Mouse (Mus musculus) Patski (cell line): ENCODE measurements around the gene Tdrd9. TPM values are rescaled to one million over a fixed set of nuclear protein-coding genes. Genes with fewer than 3 reads are reported as not detected.

Source experiments
- ATAC-seq: fragments of 100-300 bp; one replicate; pipeline ENCODE4 v1.8.0; 2021
- CTCF ChIA-PET: fragments of 350-600 bp; sonication (Branson Sonifier 250); formaldehyde crosslinking; loops from one replicate; lab custom pipeline; 2022; ENCODE audit warnings: inconsistent platforms; lab: Charles Lee
- POLR2A ChIA-PET: fragments of 350-600 bp; sonication (Branson Sonifier 250); formaldehyde crosslinking; loops from one replicate; lab custom pipeline; 2022; ENCODE audit warnings: antibody characterized with exemption, inconsistent platforms; lab: Charles Lee
- DNase-seq: peaks from one replicate; pipeline ENCODE4 v3.0.0-alpha.2; 2011; ENCODE audit warnings: low read depth, low spot score
- H3K27me3 ChIP-seq: fragments of 371-371 bp; one replicate; pipeline ENCODE4 v1.5.1; 2021
- CTCF ChIP-seq: fragments of 100-300 bp; IDR thresholded peaks from one replicate; pipeline ENCODE4 v1.5.1; 2021
- in situ Hi-C: fragments of 300-500 bp; cut with MboI; formaldehyde crosslinking; loops from 3 replicates; pipeline ENCODE4 v1.11.1; 2018; ENCODE audit warnings: low pct_unique_long_range_greater_than_20kb, mixed read lengths
- polyA plus RNA-seq: library from polyadenylated mRNA; unstranded; gene quantifications from one replicate; pipeline ENCODE4 v1.2.3, GENCODE M21; 2021

Tdrd9 gene
- polyA plus RNA-seq, result 0.21 TPM

- in situ Hi-C loops, result no loop called here
- DNase-seq (no peak), ATAC-seq (no peak)
- ChIA-PET POLR2A (no interaction called here), CTCF (interaction anchor here (1.3 kb wide), 1 partner anchor 14 kb away, joined by 3 read pairs; no protein-coding TSS in a partner anchor)
- TF ChIP-seq CTCF, result no peak
- peaks cover 7% of the 10 kb centered on the region for H3K27me3 ChIP-seq
Observed at GRCm38 (mm10) chr12:111971231-111971686, at the start of gene Tdrd9. TSS of gene Tdrd9 (plus strand) at chr12:111971559.

- in situ Hi-C loops, result no loop called here
- DNase-seq, result no peak
- peaks cover 41% of the 10 kb centered on the region for H3K27me3 ChIP-seq
- CTCF ChIA-PET, result interaction anchor here (0.9 kb wide), 1 partner anchor 10 kb away, joined by 3 read pairs; no protein-coding TSS in a partner anchor
- no peak for TF ChIP-seq CTCF
- ATAC-seq, result no peak
- POLR2A ChIA-PET, result no interaction called here
Observed at GRCm38 (mm10) chr12:111923117-111923516, 48.2 kb upstream of the Tdrd9 start.

GRCm38 (mm10) chr12:111927338-111927737, 44.0 kb upstream of the Tdrd9 start:
- ATAC-seq, result no peak
- no peak for TF ChIP-seq CTCF
- peaks cover 33% of the 10 kb centered on the region for H3K27me3 ChIP-seq
- no peak for DNase-seq
- POLR2A ChIA-PET, result no interaction called here
- CTCF ChIA-PET, result no interaction called here
- in situ Hi-C loops, result no loop called here

- ATAC-seq (no peak), DNase-seq (no peak)
- ChIA-PET POLR2A (no interaction called here), CTCF (no interaction called here)
- in situ Hi-C loops, result no loop called here
- H3K27me3 ChIP-seq, result peaks cover 29% of the 10 kb centered on the region
- TF ChIP-seq CTCF, result no peak
Observed at GRCm38 (mm10) chr12:111928411-111928966, 42.9 kb upstream of the Tdrd9 start.

GRCm38 (mm10) chr12:111931411-111932025, 39.8 kb upstream of the Tdrd9 start:
- ATAC-seq, result no peak
- ChIA-PET CTCF (no interaction called here), POLR2A (no interaction called here)
- in situ Hi-C loops, result no loop called here
- peaks cover 12% of the 10 kb centered on the region for H3K27me3 ChIP-seq
- no peak for TF ChIP-seq CTCF
- DNase-seq, result no peak

GRCm38 (mm10) chr12:111932513-111932912, 38.8 kb upstream of the Tdrd9 start:
- no peak for TF ChIP-seq CTCF
- in situ Hi-C loops, result no loop called here
- peaks cover 12% of the 10 kb centered on the region for H3K27me3 ChIP-seq
- ChIA-PET POLR2A (interaction anchor here (0.6 kb wide), 1 partner anchor 18 kb away, joined by 3 read pairs; no protein-coding TSS in a partner anchor), CTCF (no interaction called here)
- DNase-seq (no peak), ATAC-seq (no peak)

GRCm38 (mm10) chr12:111933032-111933704, 38.2 kb upstream of the Tdrd9 start:
- ChIA-PET CTCF (interaction anchor here (0.9 kb wide), 1 partner anchor 10 kb away, joined by 3 read pairs; no protein-coding TSS in a partner anchor), POLR2A (interaction anchor here (1.0 kb wide), 1 partner anchor 42 kb away, joined by 3 read pairs; no protein-coding TSS in a partner anchor)
- in situ Hi-C loops, result no loop called here
- DNase-seq (no peak), ATAC-seq (no peak)
- H3K27me3 ChIP-seq, result peaks cover 7% of the 10 kb centered on the region
- TF ChIP-seq CTCF, result no peak

GRCm38 (mm10) chr12:111933971-111934370, 37.4 kb upstream of the Tdrd9 start:
- no peak for TF ChIP-seq CTCF
- ChIA-PET CTCF (interaction anchor here (0.9 kb wide), 1 partner anchor 11 kb away, joined by 3 read pairs; no protein-coding TSS in a partner anchor), POLR2A (interaction anchor here (0.7 to 1.0 kb wide), 2 partner anchors 42 to 72 kb away, joined by 3 read pairs; no protein-coding TSS in a partner anchor)
- no peak for ATAC-seq
- DNase-seq, result no peak
- peaks cover 4% of the 10 kb centered on the region for H3K27me3 ChIP-seq
- in situ Hi-C loops, result no loop called here

- CTCF ChIA-PET, result interaction anchor here (1.1 kb wide), 1 partner anchor 8 kb away, joined by 3 read pairs; no protein-coding TSS in a partner anchor
- ATAC-seq (peak; percentile 54), DNase-seq (peak; percentile 83)
- no peaks in the 10 kb centered on the region for H3K27me3 ChIP-seq
- in situ Hi-C loops, result no loop called here
- POLR2A ChIA-PET, result interaction anchor here (0.7 kb wide), 1 partner anchor 11 kb away, joined by 4 read pairs; no protein-coding TSS in a partner anchor
- TF ChIP-seq CTCF, result no peak
Observed at GRCm38 (mm10) chr12:111936706-111937550, 34.4 kb upstream of the Tdrd9 start.
